Mouse (Mus musculus) CH12.LX (cell line): ENCODE data around the gene Slc6a5. TPM values are rescaled to one million over a fixed set of nuclear protein-coding genes. Genes with fewer than 3 reads are reported as not detected.

Source experiments
- DNase-seq: peaks from one replicate; pipeline ENCODE4 v3.0.0-alpha.2; 2013; ENCODE audit errors: extremely low read depth
- H3K27ac ChIP-seq: 2 replicates; pipeline ENCODE4 v1.5.1; 2012; ENCODE audit warnings: low read depth, mild to moderate bottlenecking, control low read depth, moderate library complexity; ENCODE audit not compliant: insufficient read depth
- H3K27me3 ChIP-seq: replicated peaks from 2 replicates; pipeline ENCODE3; 2012; ENCODE audit warnings: inconsistent platforms
- H3K36me3 ChIP-seq, 2 experiments: replicated peaks in 1 of 2; 2 replicates each; pipeline versions ENCODE3 to v1.6.1; 2012; ENCODE audit warnings: inconsistent platforms in 1 of 2, low read length in 1 of 2, mild to moderate bottlenecking in 1 of 2, mixed read lengths in 1 of 2, moderate library complexity in 1 of 2; ENCODE audit not compliant: control insufficient read depth in 1 of 2, insufficient read depth in 1 of 2
- H3K4me1 ChIP-seq, 2 experiments: 2 replicates each; pipeline ENCODE4 v1.6.1; 2012; ENCODE audit warnings: inconsistent platforms in 1 of 2, moderate library complexity in 1 of 2; ENCODE audit not compliant: insufficient read depth in 2 of 2, control insufficient read depth in 1 of 2
- H3K4me2 ChIP-seq: 2 replicates; pipeline ENCODE4 v1.6.1; 2012; ENCODE audit warnings: low read depth, mild to moderate bottlenecking, control low read depth; ENCODE audit not compliant: poor library complexity, insufficient read depth, severe bottlenecking
- H3K4me3 ChIP-seq, 3 experiments: fragments of 150-350 bp in 1 of 3; sonication (generic) in 1 of 3; replicated peaks in 1 of 3; 2 replicates each; pipeline versions ENCODE3 to v1.5.1; 2011 to 2012; ENCODE audit warnings: low read depth in 2 of 3, low read length in 2 of 3, mild to moderate bottlenecking in 2 of 3, moderate library complexity in 2 of 3, control low read depth in 1 of 3, improper control_type of control experiment in 1 of 3, inconsistent platforms in 1 of 3, mixed read lengths in 1 of 3; ENCODE audit not compliant: poor library complexity in 1 of 3
- H3K79me2 ChIP-seq: replicated peaks from 2 replicates; pipeline ENCODE4 v1.6.1; 2012; ENCODE audit warnings: mild to moderate bottlenecking, moderate library complexity; ENCODE audit not compliant: control insufficient read depth, poor library complexity, insufficient read depth, severe bottlenecking; ENCODE audit errors: extremely low read depth
- H3K9ac ChIP-seq: 2 replicates; pipeline ENCODE4 v1.6.1; 2012; ENCODE audit warnings: low read depth, mild to moderate bottlenecking, control low read depth, moderate library complexity; ENCODE audit not compliant: insufficient read depth
- H3K9me3 ChIP-seq: replicated peaks from 2 replicates; pipeline ENCODE3; 2012; ENCODE audit warnings: low read length, inconsistent platforms, mixed read lengths
- BHLHE40 ChIP-seq: IDR thresholded peaks from 2 replicates; pipeline ENCODE4 v1.6.1; 2011; ENCODE audit warnings: mild to moderate bottlenecking, low read depth, low read length, improper control_type of control experiment
- CHD1 ChIP-seq: IDR thresholded peaks from 2 replicates; pipeline ENCODE4 v1.6.1; 2012; ENCODE audit warnings: low read depth, low read length, improper control_type of control experiment, inconsistent platforms
- CHD2 ChIP-seq: IDR thresholded peaks from 2 replicates; pipeline ENCODE4 v1.6.1; 2011; ENCODE audit warnings: low read length, improper control_type of control experiment
- CTCF ChIP-seq, 2 experiments: IDR thresholded peaks in 1 of 2; conservative IDR thresholded peaks in 1 of 2; 2 replicates each; pipeline ENCODE4 v1.5.1; 2011 to 2012; ENCODE audit warnings: low read depth in 2 of 2, low read length in 2 of 2, improper control_type of control experiment in 1 of 2, inconsistent platforms in 1 of 2, mild to moderate bottlenecking in 1 of 2, moderate library complexity in 1 of 2
- E2F4 ChIP-seq: IDR thresholded peaks from 2 replicates; pipeline ENCODE4 v1.6.1; 2011; ENCODE audit warnings: low read depth, low read length, improper control_type of control experiment; ENCODE audit not compliant: insufficient replicate concordance
- ELF1 ChIP-seq: IDR thresholded peaks from 2 replicates; pipeline ENCODE4 v1.6.1; 2014; ENCODE audit warnings: low read depth, mild to moderate bottlenecking, inconsistent platforms, low read length, improper control_type of control experiment
- EP300 ChIP-seq: IDR thresholded peaks from 2 replicates; pipeline ENCODE4 v1.6.1; 2011; ENCODE audit warnings: low read length, improper control_type of control experiment
- ETS1 ChIP-seq: conservative IDR thresholded peaks from 2 replicates; pipeline ENCODE4 v1.6.1; 2012; ENCODE audit warnings: low read depth, mild to moderate bottlenecking, inconsistent platforms, low read length, improper control_type of control experiment, moderate library complexity
- GABPA ChIP-seq: IDR thresholded peaks from 2 replicates; pipeline ENCODE4 v1.6.1; 2012; ENCODE audit warnings: low read depth, low read length, improper control_type of control experiment, inconsistent platforms; ENCODE audit not compliant: insufficient replicate concordance
- JUN ChIP-seq: IDR thresholded peaks from 2 replicates; pipeline ENCODE4 v1.6.1; 2011; ENCODE audit warnings: low read depth, mild to moderate bottlenecking, low read length, improper control_type of control experiment, moderate library complexity; ENCODE audit not compliant: insufficient read depth
- JUND ChIP-seq: conservative IDR thresholded peaks from 2 replicates; pipeline ENCODE4 v1.6.1; 2011; ENCODE audit warnings: low read depth, low read length, improper control_type of control experiment
- KAT2A ChIP-seq: IDR thresholded peaks from 2 replicates; pipeline ENCODE4 v1.6.1; 2012; ENCODE audit warnings: low read length, improper control_type of control experiment, inconsistent platforms; ENCODE audit not compliant: insufficient replicate concordance
- MAFK ChIP-seq: IDR thresholded peaks from 2 replicates; pipeline ENCODE4 v1.6.1; 2011; ENCODE audit warnings: low read length, improper control_type of control experiment; ENCODE audit not compliant: insufficient replicate concordance
- MAZ ChIP-seq: IDR thresholded peaks from 2 replicates; pipeline ENCODE4 v1.6.1; 2012; ENCODE audit warnings: low read depth, mild to moderate bottlenecking, inconsistent platforms, low read length, improper control_type of control experiment, moderate library complexity
- MEF2A ChIP-seq: IDR thresholded peaks from 2 replicates; pipeline ENCODE4 v1.6.1; 2014; ENCODE audit warnings: low read depth, mild to moderate bottlenecking, inconsistent platforms, low read length, improper control_type of control experiment, borderline replicate concordance
- MXI1 ChIP-seq: IDR thresholded peaks from 2 replicates; pipeline ENCODE4 v1.6.1; 2011; ENCODE audit warnings: mild to moderate bottlenecking, low read depth, low read length, improper control_type of control experiment
- MYC ChIP-seq: IDR thresholded peaks from 2 replicates; pipeline ENCODE4 v1.6.1; 2011; ENCODE audit warnings: low read depth, mild to moderate bottlenecking, improper control_type of control experiment, low read length
- NELFE ChIP-seq: IDR thresholded peaks from 2 replicates; pipeline ENCODE4 v1.6.1; 2011; ENCODE audit warnings: low read depth, low read length, improper control_type of control experiment
- NRF1 ChIP-seq: IDR thresholded peaks from 2 replicates; pipeline ENCODE4 v1.6.1; 2014; ENCODE audit warnings: low read depth, mild to moderate bottlenecking, inconsistent platforms, low read length, improper control_type of control experiment, moderate library complexity
- PAX5 ChIP-seq: IDR thresholded peaks from 2 replicates; pipeline ENCODE4 v1.6.1; 2012; ENCODE audit warnings: low read length, inconsistent platforms, mixed read lengths
- POLR2AphosphoS2 ChIP-seq: IDR thresholded peaks from 2 replicates; pipeline ENCODE4 v1.6.1; 2011; ENCODE audit warnings: low read depth, low read length, improper control_type of control experiment
- RAD21 ChIP-seq: IDR thresholded peaks from 2 replicates; pipeline ENCODE4 v1.6.1; 2011; ENCODE audit warnings: low read depth, mild to moderate bottlenecking, low read length, improper control_type of control experiment, moderate library complexity
- SMC3 ChIP-seq: IDR thresholded peaks from 2 replicates; pipeline ENCODE4 v1.6.1; 2011; ENCODE audit warnings: low read depth, low read length, improper control_type of control experiment
- TCF12 ChIP-seq: IDR thresholded peaks from 2 replicates; pipeline ENCODE4 v1.6.1; 2014; ENCODE audit warnings: low read depth, mild to moderate bottlenecking, inconsistent platforms, low read length, improper control_type of control experiment
- UBTF ChIP-seq: IDR thresholded peaks from 2 replicates; pipeline ENCODE4 v1.6.1; 2012; ENCODE audit warnings: low read depth, mild to moderate bottlenecking, inconsistent platforms, low read length, improper control_type of control experiment, moderate library complexity
- USF1 ChIP-seq: IDR thresholded peaks from 2 replicates; pipeline ENCODE4 v1.6.1; 2014; ENCODE audit warnings: low read depth, mild to moderate bottlenecking, inconsistent platforms, low read length, improper control_type of control experiment
- USF2 ChIP-seq: conservative IDR thresholded peaks from 2 replicates; pipeline ENCODE4 v1.6.1; 2011; ENCODE audit warnings: low read depth, low read length, improper control_type of control experiment
- ZC3H11A ChIP-seq: IDR thresholded peaks from 2 replicates; pipeline ENCODE4 v1.6.1; 2012; ENCODE audit warnings: low read depth, mild to moderate bottlenecking, inconsistent platforms, low read length, improper control_type of control experiment
- ZKSCAN1 ChIP-seq: IDR thresholded peaks from 2 replicates; pipeline ENCODE4 v1.6.1; 2012; ENCODE audit warnings: low read depth, inconsistent platforms, low read length, improper control_type of control experiment, borderline replicate concordance
- ZMIZ1 ChIP-seq: IDR thresholded peaks from 2 replicates; pipeline ENCODE4 v1.6.1; 2012; ENCODE audit warnings: low read depth, mild to moderate bottlenecking, inconsistent platforms, low read length, improper control_type of control experiment
- dilution Hi-C: fragments of 300-500 bp; cut with MboI; formaldehyde crosslinking; loops from 2 replicates; pipeline ENCODE4 v1.14.3; 2020; ENCODE audit warnings: low sequenced_read_pairs; ENCODE audit not compliant: extremely low pct_unique_long_range_greater_than_20kb, extremely low pct_ligation_motif_present
- in situ Hi-C: fragments of 300-500 bp; cut with MboI; formaldehyde crosslinking; loops from 3 replicates; pipeline ENCODE4 v1.14.3; 2019; ENCODE audit warnings: low sequenced_read_pairs, low pct_ligation_motif_present, low pct_unique_long_range_greater_than_20kb, mixed read lengths
- polyA plus RNA-seq: library from polyadenylated mRNA; unstranded; fragments of >175 nt; gene quantifications from 2 replicates; pipeline ENCODE4 v1.2.1, GENCODE M21; 2012; ENCODE audit warnings: low read depth; ENCODE audit not compliant: insufficient read length
- total RNA-seq, 2 experiments: library from RNA; depleted of rRNA; stranded (reverse); fragments of 300-350 nt in 1 of 2; fragments of >200 nt in 1 of 2; gene quantifications; 2 replicates each; pipeline ENCODE4 v1.2.3; 2012 to 2014

The Slc6a5 gene
- total and polyA plus RNA-seq, 3 experiments, result not detected

DNA sequence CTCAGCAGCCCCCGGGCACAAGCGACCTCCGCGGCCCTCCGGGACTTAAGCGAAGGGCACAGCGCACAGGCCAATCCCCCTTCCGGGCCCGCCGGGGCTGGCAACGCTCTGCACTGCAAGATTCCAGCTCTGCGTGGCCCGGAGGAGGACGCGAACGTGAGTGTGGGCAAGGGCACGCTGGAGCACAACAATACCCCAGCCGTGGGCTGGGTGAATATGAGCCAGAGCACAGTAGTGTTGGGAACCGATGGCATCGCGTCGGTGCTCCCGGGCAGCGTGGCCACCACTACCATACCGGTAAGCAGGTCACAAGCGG lies 2.0 kb downstream of the Slc6a5 start:
- Histone ChIP-seq H3K4me2 (no peak overlapping the region), H3K36me3 (no peaks in the 10 kb centered on the region), H3K79me2 (no peaks in the 10 kb centered on the region), H3K9ac (no peak overlapping the region), H3K4me3 (no peak overlapping the region), H3K4me1 (peaks cover 17 to 30% of the 10 kb centered on the region in 2 experiments), H3K9me3 (no peaks in the 10 kb centered on the region), H3K27ac (no peak overlapping the region)
- in situ Hi-C loops, result loop anchor here (25.0 kb wide), 1 partner anchor 300 kb away; no protein-coding TSS in a partner anchor
- dilution Hi-C loops, result no loop called here
- DNase-seq, result no peak
- TF ChIP-seq USF2 (no peak), CHD2 (no peak), TCF12 (no peak), E2F4 (no peak), MEF2A (no peak), SMC3 (no peak), ELF1 (no peak), ZMIZ1 (no peak), NRF1 (no peak), ETS1 (no peak), POLR2AphosphoS2 (no peak), USF1 (no peak), ZKSCAN1 (no peak), KAT2A (no peak), NELFE (no peak), BHLHE40 (no peak), EP300 (no peak), MAFK (no peak), MYC (no peak)
- TF ChIP-seq, all 38 proteins: peak for 0
- H3K27me3 ChIP-seq, result no peaks in the 10 kb centered on the region

DNA sequence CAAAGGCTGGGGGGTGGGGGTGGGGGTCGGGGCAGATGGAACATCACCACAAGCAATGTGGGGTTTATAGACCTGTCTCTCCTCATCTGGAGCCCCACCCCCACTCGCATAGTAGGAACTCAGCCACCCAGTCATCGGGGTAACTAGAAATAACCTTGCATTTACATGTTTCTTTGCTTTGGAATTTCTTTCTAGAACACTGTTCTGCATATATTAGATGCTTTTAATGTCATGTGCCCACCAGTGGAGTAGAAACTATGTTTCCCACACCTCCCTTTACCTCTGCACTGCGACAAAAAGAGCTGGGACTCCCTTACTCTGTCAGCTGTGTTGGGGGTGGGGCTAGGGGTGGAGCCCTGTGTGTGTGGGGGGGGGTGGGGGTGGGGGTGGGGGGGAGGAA lies 3.2 kb downstream of the Slc6a5 start:
- dilution Hi-C loops (no loop called here), in situ Hi-C loops (loop anchor here (25.0 kb wide), 1 partner anchor 301 kb away; no protein-coding TSS in a partner anchor)
- H3K79me2 ChIP-seq, result no peaks in the 10 kb centered on the region
- no peaks in the 10 kb centered on the region for H3K36me3 ChIP-seq
- H3K4me3 ChIP-seq, result no peak overlapping the region
- DNase-seq, result peak; percentile 33
- peak overlapping the region; percentile 92 for H3K4me2 ChIP-seq
- peaks cover 17 to 27% of the 10 kb centered on the region in 2 experiments for H3K4me1 ChIP-seq
- H3K9me3 ChIP-seq, result no peaks in the 10 kb centered on the region
- peaks cover 3% of the 10 kb centered on the region for H3K27me3 ChIP-seq
- peak overlapping the region; percentile 95; the same call in 1 of the 2 replicates for H3K27ac ChIP-seq
- no peak overlapping the region for H3K9ac ChIP-seq
- TF ChIP-seq CTCF (conservative IDR thresholded peaks at IDR 0.05 in 1 of 2, IDR thresholded peaks at IDR 0.05 in 1 of 2; ENCODE audit: low read depth in 2 of 2, low read length in 2 of 2), result no peak
- TF ChIP-seq SMC3, result no peak
- TF ChIP-seq PAX5, result no peak
- peak; percentile 59 for TF ChIP-seq ZKSCAN1
- no peak for TF ChIP-seq E2F4
- TF ChIP-seq MEF2A, result peak; percentile 82
- no peak for TF ChIP-seq KAT2A
- 0 out of 2 replicates have a peak, but pooled peaks have one; percentile 14 for TF ChIP-seq CHD2
- no peak for TF ChIP-seq USF2
- no peak for TF ChIP-seq JUND
- TF ChIP-seq USF1, result no peak; the same call in 1 of the 2 replicates
- no peak for TF ChIP-seq RAD21
- TF ChIP-seq JUN, result no peak
- 0 out of 2 replicates have a peak, but pooled peaks have one; percentile 20 for TF ChIP-seq TCF12
- no peak for TF ChIP-seq MAZ
- no peak for TF ChIP-seq MXI1
- no peak for TF ChIP-seq GABPA
- peak; percentile 73 for TF ChIP-seq BHLHE40
- TF ChIP-seq MYC, result no peak
- TF ChIP-seq ZC3H11A, result no peak
- no peak for TF ChIP-seq ZMIZ1
- TF ChIP-seq ELF1, result no peak
- no peak for TF ChIP-seq NRF1
- TF ChIP-seq CHD1, result no peak
- no peak for TF ChIP-seq UBTF
